Mouse (Mus musculus): ENCODE measurements at regions not wholly inside any gene's neighbourhood (a gene's known extent, or its start where the extent isn't known, plus 50 kb on each side); places are given as distances from the start of the nearest gene placed in this dataset.

DNA sequence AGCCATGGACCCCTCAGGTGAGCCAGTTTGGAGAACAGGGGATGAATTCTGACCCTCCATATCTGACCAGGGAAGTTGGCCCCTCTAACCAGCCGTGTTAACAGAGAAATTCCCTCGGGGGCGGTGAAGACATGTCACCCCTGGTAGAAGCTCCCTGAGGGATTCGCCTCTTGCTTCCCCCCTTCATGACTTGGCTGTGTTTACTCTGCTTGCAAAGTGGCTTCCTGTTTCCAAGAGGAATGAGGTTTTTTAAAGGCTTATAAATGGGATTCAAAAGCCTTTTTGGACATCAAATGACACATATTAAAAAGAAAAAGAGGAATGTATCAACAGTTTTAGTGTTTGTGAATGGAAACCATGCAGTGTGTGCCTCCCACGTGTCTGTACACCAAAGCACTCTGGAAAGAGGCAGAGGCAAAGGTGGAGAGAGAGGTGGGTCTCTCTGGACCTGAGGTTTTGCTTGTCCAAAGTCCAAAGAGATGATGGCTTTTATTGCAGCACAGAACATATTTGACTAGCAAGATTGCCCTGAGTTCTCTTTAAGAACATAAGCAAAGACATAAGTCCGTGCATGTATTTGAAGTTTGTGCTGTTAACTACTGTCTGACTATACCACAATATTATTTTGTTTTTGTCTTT is 308.9 kb upstream of the Tbx3 start:
- peak; percentile 95 for DNase-seq

DNA sequence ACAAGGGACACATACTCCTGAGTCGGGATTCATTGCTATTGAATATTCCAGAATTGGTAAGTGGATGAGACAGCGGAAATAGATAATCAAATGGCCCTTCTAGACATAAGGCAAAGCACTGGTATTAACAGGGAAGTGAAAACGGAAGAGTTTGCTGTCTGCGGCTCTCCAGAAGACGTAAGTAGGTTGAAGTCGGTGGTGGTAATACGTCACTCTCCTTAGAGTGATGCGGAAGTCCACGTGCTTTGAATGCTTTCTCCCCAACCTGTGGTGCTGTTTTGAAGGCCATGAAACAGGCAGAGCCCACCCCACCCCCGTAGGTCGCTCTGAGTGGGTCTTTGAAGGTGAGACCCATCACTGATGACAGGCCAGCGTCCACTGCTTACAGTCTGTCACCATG is 308.0 kb upstream of the Tbx3 start:
- DNase-seq, result peak; percentile 92

DNA sequence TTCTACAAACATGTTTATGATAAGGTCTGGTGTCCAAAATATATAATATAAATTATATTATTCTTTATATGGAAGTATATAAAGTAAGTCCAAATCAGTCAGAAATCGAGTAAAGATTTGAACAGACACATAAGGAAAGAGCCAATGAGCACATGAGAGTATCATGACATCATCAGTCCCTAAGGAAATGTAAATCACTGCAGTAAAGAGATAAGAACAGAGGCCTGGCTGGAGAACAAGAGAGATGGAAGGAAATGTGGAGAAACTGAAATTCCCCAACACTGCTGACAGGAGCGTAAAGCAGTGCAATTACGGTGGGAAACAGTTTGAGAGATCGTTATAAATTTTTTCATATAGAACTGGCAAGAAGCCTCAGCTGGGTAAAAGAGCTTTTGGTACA is 306.2 kb upstream of the Tbx3 start:
- peak; percentile 66 for DNase-seq

DNA sequence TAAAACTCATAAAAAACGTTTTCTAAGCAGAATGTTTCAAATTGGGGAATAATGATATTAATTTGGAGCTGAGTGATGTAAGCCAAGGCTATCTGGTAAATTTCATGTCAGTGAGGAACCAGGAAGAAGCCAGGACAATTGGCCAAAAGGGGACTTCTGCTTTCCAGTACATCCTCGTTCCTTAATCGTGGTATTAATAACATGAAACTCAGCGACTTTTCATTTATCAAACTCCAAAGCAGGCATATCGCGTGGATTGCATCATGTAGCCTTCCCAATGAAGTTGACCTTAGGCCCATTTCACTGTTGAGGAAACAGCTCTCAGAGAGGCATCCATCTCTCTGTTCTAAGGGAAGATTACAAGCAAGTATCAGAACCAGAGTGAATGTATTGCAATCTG is 305.3 kb upstream of the Tbx3 start:
- peak; percentile 88 for DNase-seq

DNA sequence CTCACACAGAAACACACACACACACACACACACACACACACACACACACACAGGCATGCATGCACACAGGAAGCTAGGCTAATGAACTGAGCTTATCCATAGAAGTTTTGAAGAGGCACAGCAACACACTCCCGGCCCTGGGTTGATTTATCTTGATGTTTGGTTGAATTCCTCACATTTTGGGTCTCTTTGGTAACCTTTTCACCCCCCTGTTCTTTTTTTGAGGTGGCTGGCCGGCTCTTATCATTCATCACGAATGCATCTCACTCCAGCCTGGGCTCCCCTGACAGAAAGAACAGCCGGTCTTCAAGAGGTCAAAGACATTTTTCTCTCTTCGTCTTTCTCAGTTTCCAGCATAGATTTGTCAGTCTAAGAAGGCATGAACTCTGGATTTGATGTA is 304.2 kb upstream of the Tbx3 start:
- DNase-seq, result peak; percentile 65

DNA sequence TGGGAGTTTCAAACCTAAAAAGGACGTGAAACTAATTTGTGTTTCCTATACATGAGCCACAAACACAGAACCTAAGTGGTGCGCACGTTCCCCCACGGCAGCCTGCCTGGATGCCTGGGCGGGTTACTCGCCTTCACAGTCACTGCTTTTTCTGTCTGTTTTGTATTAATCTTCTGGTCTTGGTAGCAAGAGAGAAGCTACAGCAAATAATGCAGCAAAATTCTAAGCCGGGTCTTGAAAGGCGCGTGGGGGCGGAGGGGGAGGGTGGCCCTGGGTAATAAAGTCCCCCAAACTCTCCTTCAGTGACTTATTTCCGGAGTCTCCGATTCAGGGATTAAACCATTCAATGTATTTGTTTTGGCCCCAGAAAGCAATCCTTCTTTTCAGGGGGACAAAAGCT is 300.0 kb upstream of the Tbx3 start:
- DNase-seq, result peak; percentile 68

DNA sequence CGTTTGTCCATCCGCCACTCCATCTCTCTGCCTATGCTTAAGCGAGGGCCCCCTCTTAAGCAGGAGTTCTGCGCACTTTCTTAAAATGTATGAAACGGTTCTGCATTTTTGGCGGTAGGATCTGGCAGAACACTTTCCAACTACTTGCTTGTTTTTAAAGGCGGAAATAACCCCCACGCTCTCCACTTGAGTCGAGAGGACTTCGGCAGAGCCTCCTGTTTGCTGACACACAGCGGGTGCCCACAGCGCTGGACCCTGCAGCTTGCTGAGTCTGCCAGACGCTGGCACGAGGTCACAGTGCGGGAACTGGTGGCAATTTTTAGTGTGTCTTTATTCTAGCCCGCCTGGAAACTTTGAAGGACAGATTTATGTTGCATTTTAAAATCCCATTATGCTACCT is 299.5 kb upstream of the Tbx3 start:
- peak; percentile 70 for DNase-seq

DNA sequence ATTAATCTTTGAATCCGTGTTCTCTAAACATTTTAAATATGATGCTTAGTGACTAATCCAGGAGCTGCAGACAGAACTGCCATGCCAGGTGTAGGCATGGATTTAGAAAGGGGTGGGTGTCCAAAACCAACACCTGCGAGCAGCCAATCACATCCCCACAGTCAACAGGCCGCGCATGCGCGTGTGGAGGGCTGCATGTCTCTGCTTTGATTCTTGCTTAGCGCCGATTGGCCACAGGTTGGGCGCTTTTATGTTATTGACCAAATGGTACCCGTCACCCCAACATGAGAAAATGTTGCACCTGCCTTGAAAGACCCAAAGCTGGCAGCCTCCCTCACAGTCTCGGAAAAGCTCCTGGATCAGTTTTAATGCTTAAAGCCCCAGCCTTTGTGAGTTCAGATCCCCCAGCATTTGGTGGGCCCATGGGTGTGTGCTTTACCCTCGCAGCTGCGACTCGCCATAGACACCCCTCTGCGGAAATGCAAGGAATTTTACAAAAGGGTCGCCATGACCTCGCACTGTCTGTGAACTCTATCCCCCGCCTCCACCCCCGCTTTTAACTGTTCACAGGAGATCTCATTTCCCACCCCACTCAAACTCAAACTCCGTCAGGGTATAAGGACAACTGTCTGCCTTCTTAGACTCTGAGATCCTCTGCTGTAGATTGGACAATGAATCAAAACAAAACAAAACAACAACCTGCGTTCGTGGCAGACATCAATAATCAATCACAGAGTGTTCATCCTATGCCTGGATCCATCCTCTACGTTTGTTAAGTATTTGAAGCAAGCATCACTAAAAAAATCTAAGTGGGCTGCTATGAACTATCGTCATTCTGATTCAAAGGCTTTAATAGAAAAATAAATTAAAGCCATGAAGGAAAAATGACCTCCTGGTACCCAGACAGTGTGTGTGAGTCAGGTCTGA is 296.4 kb upstream of the Tbx3 start:
- peak; percentile 74 for DNase-seq

DNA sequence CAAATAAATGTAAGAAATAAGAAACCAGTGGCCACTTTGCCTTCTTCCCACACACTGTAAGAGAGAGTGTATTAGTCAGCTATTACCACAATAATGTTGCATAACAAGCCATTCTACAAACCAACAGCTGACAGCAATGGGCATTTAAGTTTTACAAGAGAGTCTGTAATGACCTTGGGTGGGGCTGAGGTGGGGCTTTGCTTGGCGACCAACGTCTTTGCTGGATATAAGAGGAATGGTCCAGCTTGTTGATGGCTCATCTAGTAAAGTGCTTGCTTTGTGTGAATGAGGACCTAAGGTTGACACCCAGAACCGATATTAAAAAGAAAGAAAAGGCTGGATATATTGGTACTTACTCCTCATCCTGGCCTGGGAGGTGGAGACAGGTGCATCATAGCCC is 295.6 kb upstream of the Tbx3 start:
- DNase-seq, result peak; percentile 34

DNA sequence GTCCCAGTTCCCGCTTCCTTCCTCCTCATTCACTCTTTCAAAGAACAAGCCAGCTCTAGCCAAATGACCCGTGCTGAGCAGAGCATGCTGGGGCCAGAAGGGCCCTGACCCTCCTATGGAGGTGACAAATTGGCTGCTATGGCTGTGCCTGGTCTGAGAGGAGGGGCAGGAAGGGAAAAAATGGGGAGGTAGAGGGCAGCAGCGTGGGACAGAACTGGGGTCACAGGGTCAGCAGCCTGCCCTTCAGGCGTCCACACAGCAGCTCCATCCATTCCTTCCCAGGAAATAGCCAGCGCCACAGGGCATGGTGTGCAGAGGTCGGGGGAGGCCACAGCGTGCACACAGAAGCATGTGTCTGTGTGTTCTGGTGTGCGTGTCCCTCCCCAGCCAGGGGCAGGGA is 292.2 kb upstream of the Tbx3 start:
- DNase-seq, result peak; percentile 89

DNA sequence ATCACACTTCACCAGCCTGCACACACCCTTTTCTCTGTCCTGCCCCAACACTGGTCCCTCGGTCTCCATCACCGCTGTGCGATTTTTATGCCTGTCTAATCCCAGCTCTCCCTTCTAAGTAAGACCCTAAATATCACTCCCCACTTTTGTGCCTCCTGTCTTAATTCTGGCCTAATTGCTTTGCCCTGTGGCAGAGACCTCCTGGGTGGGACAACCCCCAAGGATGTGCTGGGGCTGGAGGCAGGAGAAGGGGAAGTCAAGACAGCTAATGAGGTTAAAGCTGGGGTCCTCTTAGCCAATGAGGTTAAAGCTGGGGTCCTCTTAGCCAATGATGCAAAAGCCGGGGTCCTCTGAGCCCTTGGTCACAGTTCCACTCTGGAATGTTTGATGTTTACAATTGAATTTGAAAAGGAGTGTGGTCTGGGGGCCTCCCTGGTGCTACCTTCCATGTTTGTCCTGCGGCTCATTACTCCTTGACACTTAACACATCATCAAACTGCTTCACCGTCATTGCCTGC is 290.5 kb upstream of the Tbx3 start:
- DNase-seq, result peak; percentile 74

DNA sequence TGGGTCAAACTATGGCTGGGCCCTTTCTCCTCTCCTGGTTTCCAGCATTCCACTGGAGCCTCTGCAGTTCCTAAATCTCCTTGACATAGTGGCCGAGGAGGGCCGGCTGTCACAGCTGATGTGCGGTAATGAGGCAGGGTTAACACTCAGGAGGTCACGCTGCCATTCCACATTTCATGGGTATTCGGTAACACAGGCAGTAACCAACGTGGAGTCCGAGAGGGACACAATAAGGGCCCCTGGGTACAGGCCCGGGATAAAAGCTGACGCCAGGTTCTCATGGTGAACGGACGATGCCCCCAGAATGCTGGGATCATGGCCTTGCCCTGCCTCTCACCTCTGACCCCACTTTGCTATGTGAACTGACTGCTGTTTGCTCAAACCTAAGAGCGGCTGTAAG is 289.0 kb upstream of the Tbx3 start:
- DNase-seq, result no peak

DNA sequence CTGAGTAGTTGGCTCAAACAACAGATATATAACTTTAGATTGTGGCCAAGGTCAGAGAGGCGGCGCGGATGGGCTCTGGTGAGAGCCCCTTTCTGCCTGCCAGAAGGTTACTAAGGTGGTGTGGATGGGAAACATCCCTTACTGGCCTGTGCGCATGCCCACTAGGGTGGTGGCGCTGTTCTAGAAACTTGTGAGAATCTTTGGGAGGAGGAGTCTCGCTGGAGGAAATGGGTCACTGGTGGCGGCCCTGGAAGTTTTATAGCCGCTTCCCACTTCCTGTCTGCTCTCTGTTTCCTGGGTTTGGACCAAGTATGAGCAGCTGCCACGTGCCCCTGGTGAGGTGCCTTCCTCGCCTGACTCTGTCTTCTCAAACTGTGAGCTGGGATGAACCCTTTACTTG is 285.0 kb upstream of the Tbx3 start:
- no peak for DNase-seq

DNA sequence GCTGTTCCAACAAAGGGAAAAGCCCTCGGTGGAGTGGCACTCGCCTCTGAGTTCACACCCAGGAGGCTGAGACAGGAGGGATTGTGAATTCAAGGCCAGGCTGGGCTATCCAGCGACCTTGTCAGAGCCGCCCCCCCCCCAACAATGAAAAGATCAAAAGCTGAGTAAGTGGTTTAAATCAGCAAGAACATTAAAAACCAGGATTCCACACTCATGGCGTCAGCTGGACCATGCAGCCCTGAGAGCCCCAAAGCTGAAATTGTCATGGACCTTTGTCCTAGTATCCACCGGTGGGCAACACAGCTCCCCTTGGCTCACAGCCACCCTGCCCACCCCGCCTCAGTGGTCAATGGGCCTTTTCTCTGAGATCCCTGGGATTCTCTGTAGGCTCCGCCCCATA is 283.6 kb upstream of the Tbx3 start:
- DNase-seq, result no peak

DNA sequence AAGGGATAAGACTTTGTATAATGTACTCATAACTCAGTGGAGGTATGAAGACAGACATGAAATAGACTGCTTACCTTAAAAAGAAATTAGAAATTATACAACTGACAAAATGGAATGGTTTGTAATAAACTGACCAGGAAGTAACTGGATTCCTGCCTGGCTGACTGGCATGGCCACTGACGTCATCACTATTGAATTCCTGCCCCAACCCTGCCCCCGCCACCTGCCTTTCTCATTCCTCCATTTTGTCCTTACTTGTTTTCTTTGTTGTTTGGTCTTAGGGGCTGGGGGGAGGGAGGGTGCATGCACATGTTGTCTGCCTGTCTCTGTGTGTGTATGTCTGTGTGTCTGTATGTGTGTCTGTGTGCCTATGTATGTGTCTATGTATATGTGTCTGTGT is 283.2 kb upstream of the Tbx3 start:
- no peak for DNase-seq

DNA sequence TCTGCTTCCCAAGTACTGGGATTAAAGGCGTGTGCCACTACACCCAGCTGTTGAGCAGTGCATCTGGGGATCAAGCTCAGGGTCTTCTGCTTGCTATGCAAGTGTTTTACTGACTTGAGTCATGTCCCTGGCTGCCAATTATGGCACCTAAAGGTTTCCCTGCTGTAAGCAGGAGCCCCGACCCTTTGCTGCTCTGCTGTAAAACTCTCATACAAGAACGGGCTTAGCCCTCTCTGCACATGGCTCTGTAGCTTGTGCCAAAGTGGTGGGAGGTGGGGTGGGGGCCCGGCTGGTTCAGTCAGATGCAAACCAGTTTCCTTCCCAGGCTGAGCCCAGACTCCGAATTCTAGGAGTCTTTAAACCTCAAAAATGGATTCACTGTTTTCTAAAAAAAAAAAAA is 281.6 kb upstream of the Tbx3 start:
- no peak for DNase-seq

DNA sequence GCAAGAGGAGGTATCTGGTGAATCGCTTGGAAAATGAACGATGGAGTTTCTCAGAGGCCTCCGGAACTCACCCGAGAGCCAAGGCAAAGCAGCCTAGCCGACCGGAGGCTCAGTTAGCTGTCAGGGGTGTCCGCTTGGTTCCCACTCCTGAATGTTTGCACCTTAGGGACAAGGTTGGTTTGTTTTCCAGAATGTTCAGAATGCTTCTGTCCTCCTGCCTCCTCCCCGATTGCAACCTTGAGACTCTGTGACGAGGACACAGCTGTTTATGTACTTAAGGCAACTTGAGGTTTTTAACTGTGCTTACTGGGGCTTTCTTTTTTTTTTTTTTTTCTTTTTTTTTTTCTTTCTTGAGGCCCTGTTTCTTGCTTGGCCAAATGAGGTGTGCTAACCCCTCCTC is 281.1 kb upstream of the Tbx3 start:
- no peak for DNase-seq

DNA sequence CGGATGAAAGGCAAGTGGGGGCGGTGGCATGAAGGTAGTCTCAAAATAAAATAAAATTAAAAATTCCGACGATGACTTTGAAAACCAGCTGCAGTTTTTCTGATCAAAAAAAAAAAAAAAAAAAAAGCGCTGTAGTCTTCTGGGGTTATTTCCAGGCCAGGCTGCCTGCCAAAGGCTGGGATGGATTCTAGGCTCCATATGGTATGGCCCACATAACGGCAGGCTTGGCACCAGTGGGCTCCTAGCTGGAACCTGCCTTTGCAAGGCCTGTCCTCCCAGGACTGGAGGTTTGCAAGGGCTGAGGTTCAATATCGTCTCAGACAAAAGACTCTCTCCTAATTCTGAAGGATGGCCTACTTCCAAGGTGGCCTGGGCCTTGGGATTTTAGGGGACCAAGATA is 280.6 kb upstream of the Tbx3 start:
- no peak for DNase-seq

DNA sequence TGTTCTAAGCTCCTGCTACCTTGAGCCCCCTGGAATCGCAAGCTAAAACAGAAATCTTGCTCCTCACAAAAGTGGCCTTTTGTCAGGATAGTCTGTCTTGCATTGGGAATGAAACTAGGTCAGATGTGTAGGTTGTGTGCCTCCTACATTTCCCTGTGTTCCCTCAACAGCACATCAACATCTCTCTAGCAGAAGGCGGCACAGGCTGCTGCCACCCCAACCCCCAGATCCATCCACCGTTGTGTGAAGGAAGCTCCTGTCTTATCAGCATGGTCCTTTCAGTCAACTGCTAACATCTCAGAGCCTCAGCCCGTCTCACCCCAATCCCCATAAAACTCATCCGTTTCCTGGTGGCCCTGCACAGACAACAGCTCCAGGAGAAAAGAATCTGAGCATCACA is 272.0 kb upstream of the Tbx3 start:
- DNase-seq, result no peak

DNA sequence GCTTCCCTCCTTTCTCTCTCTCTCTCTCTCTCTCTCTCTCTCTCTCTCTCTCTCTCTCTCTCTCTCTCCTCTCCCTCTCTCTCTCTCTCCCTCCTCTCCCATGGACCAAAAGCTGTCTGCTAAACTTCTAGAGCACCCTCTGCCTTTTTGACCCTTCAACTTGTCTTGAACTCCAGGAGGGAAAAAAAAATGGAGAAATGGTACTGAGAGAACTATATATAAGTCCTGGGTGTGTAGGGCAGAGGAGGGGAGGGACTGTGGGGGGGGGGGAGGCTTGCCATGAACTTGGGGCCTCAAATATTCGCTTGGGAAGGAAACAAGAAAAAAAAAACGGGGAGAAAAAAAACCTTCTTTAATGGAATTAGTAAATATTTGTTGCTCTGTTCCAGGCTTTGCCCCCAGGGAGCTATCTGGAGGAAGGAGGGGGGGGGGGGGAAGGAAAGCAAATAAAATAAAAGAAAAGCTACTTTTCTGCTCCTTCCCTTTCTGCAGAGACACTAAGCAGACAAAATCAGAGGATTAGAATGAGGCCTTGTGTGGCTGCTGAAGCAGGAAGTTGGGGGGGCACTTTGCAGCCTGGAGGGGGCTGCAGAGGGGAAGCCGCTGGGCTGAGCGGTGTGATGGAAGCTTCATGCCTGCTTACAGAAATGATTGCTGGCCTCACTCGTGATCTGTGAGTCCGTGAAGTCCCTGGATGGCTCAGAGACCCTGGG is 270.1 kb upstream of the Tbx3 start:
- DNase-seq, result peak; percentile 90

DNA sequence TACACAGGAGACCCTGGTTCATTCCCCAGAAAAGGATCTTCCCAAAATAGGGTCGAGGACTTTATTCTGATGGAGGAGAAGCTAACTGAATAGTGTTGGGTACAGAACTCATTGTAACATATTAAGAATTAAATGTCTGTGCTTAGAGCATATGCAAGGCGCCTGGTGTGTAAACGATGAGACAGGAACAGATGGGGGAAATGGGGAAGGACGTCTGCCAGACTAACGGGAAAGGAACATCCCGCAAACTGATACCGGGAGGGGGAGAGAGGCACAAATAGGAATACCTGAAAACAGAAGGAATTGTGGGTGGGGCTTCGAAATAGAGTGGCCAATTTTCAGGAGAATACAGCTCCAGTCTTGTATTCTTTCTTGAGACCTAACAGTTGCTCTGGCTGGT is 268.6 kb upstream of the Tbx3 start:
- DNase-seq, result no peak

DNA sequence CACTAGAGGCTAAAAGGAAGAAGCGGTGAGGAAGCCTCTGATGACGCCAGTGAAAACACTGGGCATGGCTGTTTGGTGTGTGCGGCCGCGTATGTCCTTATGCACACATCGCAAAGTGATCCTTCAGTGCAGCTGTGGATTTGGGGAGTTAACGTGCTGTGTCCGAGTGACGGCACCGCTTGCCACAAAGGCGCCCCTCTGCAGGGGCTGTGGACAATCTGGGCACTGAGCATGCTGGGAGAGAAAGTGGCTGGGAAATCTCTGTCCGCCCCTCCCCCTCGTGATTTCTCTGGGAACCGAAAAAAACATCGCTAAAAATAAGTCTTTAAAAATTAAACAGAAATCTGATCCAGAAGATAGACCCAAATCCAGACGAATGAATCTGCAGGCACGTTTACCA is 267.8 kb upstream of the Tbx3 start:
- peak; percentile 92 for DNase-seq

DNA sequence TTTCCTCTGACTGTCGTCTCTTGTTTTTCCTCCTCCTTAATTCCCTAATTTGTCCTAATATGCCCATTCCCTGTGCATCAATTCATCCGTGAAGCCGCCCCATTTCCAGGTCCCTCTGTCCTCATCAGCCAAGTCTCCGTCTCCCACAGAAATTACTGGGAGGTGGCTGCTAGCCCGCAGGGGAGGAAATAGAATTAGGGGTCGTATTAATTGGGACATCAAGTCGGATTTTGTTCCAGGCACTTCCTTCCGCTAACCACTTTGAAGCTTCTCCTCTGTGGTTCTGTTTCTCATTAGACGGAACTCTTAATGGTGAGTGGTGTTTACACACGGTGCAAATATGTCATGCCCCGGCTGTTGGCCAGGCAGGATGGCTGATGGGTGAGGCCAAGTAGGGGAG is 259.5 kb upstream of the Tbx3 start:
- DNase-seq, result no peak

DNA sequence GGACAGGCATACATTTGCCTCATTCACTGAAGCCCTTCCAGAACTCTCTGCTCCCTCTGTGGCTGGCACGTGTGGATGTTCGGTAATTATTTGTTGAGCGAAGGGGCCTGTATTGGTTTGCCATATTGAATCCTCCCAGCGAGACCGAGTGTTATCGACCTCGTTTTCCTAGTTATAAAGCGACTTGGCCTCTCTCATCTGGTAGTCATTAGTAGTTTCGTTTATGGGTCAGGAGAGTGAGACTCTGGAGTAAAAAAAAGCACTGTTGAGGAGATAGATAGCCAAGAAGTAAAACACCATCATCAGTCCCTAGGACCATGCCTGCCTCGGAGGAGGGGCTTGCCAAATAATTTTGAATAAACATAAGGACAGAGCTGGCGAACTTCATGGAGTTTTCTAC is 254.6 kb upstream of the Tbx3 start:
- DNase-seq, result no peak
